Mouse (Mus musculus) liver, postnatal 0 days (tissue): ENCODE data around the gene Spesp1.

Experiments
- CTCF ChIP-seq: sonication (generic); IDR thresholded peaks from 2 replicates; pipeline ENCODE4 v1.5.1; 2016; ENCODE audit warnings: antibody characterized with exemption, low read depth
- EP300 ChIP-seq: IDR thresholded peaks from 2 replicates; pipeline ENCODE4 v1.6.1; 2016; ENCODE audit warnings: antibody characterized with exemption, low read depth, mild to moderate bottlenecking

GRCm38 (mm10) chr9:62253736-62254443, 28.1 kb downstream of the Spesp1 start:
- TF ChIP-seq EP300, result no peak
- peak; percentile 63 for TF ChIP-seq CTCF
